Mouse (Mus musculus): ENCODE results near the gene Slc35c2.

The Slc35c2 gene

GRCm38 (mm10) chr2:165312381-165312780 is 24.7 kb upstream of the Slc35c2 start:
- no peak for DNase-seq (ENCODE audit: extremely low spot score)

GRCm38 (mm10) chr2:165311577-165311976 is 23.9 kb upstream of the Slc35c2 start:
- DNase-seq (ENCODE audit: extremely low spot score), result no peak

GRCm38 (mm10) chr2:165310818-165311425 is 23.3 kb upstream of the Slc35c2 start:
- DNase-seq (ENCODE audit: extremely low spot score), result no peak

GRCm38 (mm10) chr2:165307801-165308200 is 20.1 kb upstream of the Slc35c2 start:
- no peak for DNase-seq (ENCODE audit: extremely low spot score)

DNA sequence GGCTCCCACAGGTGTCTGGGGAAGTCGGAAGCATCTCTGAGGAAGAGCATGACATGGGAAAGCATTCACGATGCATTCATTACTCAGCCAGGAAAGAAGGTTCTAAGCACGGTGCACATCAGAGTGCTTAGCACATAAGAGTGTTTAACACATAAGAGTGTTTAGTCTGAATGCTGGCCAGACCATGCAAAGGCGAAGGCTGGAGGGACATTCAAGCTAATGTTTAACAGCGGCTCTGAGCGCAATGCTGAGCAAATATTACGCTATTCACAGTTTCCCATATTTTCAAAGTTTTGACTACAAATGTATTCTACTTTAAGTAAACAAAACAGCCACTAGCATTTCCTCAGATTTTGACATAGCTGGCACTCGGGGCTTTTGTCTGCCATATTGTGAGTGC is 17.8 kb upstream of the Slc35c2 start:
- no peak for DNase-seq (ENCODE audit: extremely low spot score)

- DNase-seq (ENCODE audit: extremely low spot score), result no peak
These were observed 17.1 kb upstream of the Slc35c2 start for GRCm38 (mm10) chr2:165304819-165305218.

DNA sequence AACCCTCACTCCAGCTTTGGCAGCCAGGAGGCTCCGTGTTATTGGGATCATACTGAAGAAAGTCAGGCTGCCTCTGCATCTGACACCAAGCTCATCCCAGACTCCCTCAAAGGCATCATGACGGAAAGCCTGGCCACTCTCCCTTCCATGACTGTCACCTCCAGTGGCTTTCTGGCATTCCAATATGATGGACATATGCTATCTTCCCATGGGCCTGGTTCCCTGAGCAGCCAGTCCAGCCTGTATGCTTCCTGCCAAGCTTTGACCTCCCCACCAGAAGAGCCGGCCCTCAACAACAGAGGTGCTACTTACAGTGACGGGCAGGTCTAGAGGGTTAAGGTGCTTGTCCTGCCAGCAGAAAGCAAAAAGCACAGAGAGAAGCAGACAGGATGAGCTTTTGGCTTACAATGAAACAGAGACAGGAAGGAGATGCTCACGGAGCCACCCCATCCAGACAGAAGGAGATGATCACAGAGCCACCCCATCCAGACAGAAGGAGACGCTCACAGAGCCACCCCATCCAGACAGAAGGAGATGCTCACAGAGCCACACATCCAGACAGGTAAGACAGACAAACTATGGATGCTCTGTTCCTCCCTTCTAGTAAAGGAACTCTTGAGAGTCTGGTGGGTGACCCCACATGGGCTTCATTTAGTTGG is 15.8 kb upstream of the Slc35c2 start:
- DNase-seq (ENCODE audit: extremely low spot score), result no peak

GRCm38 (mm10) chr2:165301409-165301808 is 13.7 kb upstream of the Slc35c2 start:
- DNase-seq (ENCODE audit: extremely low spot score), result no peak

DNA sequence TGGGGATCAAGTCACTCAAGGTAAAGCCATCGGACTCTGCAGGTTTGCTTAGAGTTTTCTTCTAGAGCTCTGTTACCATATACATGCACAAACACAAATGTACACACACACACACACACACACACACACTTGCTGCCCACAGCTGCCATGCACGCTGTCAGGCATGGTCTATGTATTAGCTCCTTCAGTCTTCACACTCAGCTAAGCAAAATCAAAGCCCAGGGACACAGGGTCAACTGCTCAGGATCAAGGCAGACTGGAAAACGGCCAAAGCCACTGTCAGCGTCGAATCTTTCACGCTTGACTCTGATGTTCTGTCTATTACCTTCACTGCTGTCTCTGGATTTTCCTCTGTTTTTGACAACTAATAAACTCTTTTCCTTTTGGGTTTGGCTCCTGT is 13.2 kb upstream of the Slc35c2 start:
- no peak for DNase-seq (ENCODE audit: extremely low spot score)

GRCm38 (mm10) chr2:165300424-165300823 is 12.8 kb upstream of the Slc35c2 start:
- DNase-seq (ENCODE audit: extremely low spot score), result no peak

DNA sequence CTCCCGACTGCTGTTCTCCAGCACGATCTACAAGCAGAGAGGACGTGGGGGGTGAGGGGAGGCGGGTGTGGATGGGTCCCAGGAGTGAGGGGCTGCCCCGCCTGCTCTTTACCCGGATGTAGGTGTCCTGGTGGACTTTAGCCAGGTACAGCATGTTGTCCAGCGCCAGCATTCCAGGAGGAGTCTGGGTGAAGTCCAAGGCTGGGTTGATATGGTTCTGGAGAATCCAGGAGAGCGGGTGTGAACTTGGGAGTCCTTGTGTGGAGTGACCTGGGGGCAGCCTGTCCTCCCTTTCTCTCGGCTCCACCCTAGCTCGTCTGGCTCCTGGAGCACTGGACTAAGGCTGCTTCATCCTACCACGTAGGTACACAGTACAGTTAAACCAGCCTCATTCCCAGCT is 9.8 kb upstream of the Slc35c2 start:
- DNase-seq (ENCODE audit: extremely low spot score), result no peak

DNA sequence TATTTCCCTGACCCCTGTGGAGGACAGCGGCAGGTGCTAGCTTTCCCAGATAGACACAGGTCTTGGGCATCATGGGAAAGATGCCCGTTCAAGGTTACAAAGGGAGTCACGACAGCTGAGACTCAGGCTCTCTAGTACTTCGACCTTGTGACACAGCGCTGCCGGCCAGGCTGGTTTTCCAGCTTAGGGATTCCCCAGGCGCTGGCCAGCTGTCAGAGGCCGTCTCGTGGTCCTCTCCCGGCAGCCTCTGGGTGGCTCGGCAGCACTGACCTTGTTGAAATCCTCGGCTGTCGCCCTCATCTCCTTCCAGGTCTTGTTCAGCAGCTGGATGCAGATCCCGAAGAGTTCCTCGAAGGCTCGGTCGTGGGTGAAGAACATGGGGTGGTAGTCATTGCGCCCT is 8.9 kb upstream of the Slc35c2 start:
- no peak for DNase-seq (ENCODE audit: extremely low spot score)

DNA sequence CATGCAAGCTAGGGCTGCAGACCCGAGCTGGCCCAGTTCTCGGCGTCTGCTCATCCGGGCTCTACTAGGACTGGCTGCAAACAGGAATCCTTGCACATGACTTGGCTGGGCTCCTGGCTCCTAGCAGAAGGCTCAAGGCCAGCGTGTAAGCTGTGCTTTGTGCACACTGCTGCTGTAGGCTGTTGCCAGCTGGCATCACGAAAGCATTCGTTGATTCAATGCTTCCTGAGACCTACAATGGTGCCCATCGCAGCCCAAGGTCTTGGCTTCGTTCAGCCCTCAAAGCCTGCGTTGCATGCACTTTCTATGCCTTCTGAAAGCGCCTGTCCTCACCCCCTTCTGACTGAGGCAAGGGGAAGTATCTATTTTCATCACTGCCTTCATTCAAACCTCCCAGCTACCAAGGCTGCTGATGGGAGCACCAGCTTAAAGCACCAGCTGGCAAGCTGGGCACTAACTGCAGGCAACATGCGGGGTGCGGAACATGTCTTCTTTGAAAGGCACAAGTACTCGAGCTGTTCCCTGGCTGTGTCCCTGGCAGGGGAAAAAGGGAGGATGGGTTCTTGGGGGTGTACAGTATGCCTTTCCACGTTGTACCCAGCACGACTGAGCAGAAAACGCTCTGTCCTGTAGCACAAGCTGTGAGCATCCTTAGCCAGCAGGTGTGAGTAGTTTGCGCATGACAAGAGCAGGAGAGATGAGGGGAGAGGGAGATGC is 804 bp upstream of the Slc35c2 start:
- no peak for DNase-seq (ENCODE audit: extremely low spot score)

DNA sequence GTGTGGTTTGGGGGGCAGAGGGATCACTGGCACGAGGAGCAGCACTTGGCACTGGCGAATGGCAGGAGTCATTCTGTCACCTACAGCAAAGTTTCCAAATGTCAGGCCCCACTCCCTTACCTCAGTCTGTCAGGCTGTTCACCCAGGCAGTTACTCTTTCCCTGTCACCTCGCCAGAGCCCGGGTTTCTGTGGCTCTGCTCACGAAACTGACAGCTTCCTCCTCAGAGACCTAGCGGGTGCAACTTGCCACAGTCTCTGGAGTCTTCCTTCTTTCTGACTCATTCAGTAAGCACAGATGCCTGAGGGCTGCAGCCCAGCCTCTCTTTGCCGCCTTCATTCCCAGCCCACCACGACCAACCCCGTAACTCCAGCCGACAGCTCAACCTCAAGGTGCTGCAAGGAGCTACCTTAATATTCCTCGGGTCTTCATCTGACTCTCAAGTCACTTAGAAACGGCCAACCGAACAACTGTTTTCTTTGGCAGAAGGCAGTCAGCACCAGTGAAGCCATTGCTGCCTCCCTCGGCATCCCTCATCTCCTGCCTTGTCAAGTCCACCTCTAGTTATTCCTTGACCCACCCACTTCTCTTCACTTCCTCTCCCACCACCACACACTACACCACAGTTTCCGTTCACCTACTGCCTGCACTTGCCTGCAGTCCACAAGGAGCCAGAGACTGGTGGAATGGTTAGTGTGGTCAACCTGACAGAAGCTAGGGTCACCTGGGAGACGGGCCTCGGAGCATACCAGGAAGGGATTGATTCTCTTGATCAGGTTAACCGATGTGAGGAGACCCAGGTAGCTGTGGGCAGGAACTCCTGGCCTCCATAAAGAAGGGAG is 1.1 kb downstream of the Slc35c2 start:
- no peak for DNase-seq (ENCODE audit: extremely low spot score)

GRCm38 (mm10) chr2:165285621-165286020 is 2.0 kb downstream of the Slc35c2 start:
- DNase-seq (ENCODE audit: extremely low spot score), result no peak

DNA sequence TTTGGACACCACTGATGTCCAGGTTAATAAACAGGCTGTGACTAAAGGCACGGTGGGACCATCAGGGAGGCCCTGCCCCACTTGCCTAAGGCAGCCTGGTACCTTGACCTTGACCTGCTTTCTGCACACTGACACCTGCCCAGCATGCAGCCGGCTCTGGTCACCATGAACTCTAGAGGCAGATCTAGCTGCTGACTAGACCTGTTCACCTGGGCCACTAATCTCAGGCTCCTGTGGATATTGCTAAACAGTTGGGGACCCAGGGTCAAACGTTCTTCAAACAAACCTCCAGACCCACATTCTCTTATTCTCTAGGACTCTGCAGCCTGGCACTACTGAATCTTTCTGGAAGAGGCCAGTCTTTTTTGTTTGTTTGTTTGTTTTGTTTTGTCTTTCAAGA is 2.6 kb downstream of the Slc35c2 start:
- DNase-seq (ENCODE audit: extremely low spot score), result no peak

DNA sequence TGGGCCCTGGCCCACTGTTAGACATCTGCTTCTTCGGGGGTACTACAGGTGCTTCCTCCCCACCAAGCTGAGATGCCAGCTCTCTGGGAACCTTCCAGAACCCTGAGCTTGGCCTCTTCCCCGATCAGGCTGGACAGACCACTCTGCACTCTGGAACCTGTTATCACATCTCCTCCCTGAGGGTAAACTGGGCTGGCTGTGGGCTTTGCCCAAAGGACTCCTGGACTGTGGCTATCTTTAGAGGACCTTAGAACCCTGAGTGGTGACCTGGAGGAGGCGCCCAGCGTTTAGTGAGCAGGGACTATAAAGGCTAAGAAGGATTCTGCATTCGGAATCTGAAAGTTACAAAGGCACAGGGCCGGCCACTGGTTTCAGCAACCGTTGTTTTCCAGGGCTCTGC is 3.3 kb downstream of the Slc35c2 start:
- no peak for DNase-seq (ENCODE audit: extremely low spot score)

- no peak for DNase-seq (ENCODE audit: extremely low spot score)
These were observed 4.0 kb downstream of the Slc35c2 start for GRCm38 (mm10) chr2:165283644-165284043.

GRCm38 (mm10) chr2:165281779-165282311 is 5.8 kb downstream of the Slc35c2 start:
- DNase-seq (ENCODE audit: extremely low spot score), result no peak

- DNase-seq (ENCODE audit: extremely low spot score), result no peak
These were observed 8.3 kb downstream of the Slc35c2 start for GRCm38 (mm10) chr2:165279351-165279750.

GRCm38 (mm10) chr2:165277188-165277740 is 10.4 kb downstream of the Slc35c2 start:
- DNase-seq (ENCODE audit: extremely low spot score), result no peak

DNA sequence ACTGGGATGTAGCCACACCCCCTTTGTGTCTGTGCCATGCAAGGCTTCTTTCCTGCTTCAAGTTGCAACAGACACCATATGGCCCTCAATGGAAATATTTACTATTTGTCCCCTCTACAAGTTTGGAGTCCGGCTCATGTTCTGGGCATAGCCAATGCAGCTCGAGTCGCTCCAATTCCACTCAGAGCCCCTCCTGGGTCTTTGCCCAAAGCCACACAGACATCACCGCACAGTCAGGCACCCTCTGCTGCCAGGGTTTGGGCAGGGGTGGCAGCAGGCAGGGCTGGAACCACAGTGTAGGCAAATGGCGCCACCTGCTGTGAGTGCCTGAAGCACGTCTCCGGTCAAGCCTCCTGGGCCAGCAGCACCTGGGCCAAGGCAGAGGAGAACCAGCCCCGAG is 11.8 kb downstream of the Slc35c2 start:
- DNase-seq (ENCODE audit: extremely low spot score), result peak; percentile 68

All from embryo, embryonic 9.5 days (tissue).